Comparison of ENCODE assay signal across 8 mouse cellular contexts in the genomic region with DNA sequence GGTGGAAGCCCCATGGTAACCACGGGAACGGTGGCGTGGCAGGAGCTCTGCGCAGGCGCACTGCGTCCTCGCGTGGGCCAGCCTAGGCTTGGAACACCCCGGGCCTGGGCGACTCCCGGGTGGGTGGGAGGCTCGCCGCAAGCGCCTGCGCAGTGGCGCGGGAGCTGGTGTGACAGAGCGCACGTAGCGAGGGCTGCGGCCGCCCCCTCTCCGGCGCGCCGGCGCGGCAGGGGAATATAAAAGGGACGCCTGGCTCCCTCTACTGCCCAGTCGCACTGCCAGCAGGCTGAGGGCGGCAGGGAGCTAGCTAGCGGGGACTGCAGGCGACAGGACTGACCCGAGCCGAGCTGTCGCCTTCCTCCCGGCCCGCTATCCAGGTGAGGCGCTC. TPM values are rescaled to one million over a fixed set of nuclear protein-coding genes. Genes with fewer than 3 reads are reported as not detected.
A peak's percentile ranks its signal among the peaks of the same experiment; 100 is the strongest.
DNase-seq lines count a peak whose midpoint lies in the region; ATAC-seq lines count a peak whose summit lies in the region.

Gene P4ha1 (plus strand): TSS at position 197 of the 388 bp plus-strand sequence.

- H3K9me3 ChIP-seq in hindbrain, embryonic 12.5 days (replicated peaks), result no peaks in the 10 kb centered on the region

- under 1% methylated on average over 35 of the region's 39 CpGs for WGBS in hindbrain, embryonic 12.5 days

- H3K4me3 ChIP-seq in hindbrain, embryonic 12.5 days, result peak within 1 kb of the TSS; percentile 82

- H3K4me2 ChIP-seq in hindbrain, embryonic 12.5 days (replicated peaks), result peak within 1 kb of the TSS; percentile 90

- ATAC-seq in hindbrain, embryonic 12.5 days (ENCODE audit: low FRiP score), result peak; percentile 99

- H3K4me1 ChIP-seq in hindbrain, embryonic 12.5 days, result peaks cover 14% of the 10 kb centered on the region; the same call in 1 of the 2 replicates

- no peaks in the 10 kb centered on the region for H3K36me3 ChIP-seq in hindbrain, embryonic 12.5 days

- peak within 1 kb of the TSS; percentile 93 for H3K9ac ChIP-seq in hindbrain, embryonic 12.5 days

- H3K27me3 ChIP-seq in hindbrain, embryonic 12.5 days, result no peaks in the 10 kb centered on the region

- peak; percentile 99 for DNase-seq in Muller cell, postnatal 12 days (ENCODE audit: inconsistent ontology term)
- DNase-seq in cerebellum, adult 9-11 months, result peak; percentile 100
- peak; percentile 99 for DNase-seq in frontal cortex, postnatal 10 days (ENCODE audit: low spot score in 2 of 2)
- peak; percentile 99 to 100 for DNase-seq in layer of hippocampus, postnatal 14 days (ENCODE audit: low spot score in 2 of 2)
- peak; percentile 99 for DNase-seq in lung, postnatal 14 days
- DNase-seq in retina, adult 2 months (ENCODE audit: low read depth, low spot score), result peak; percentile 98
- DNase-seq in thymus, postnatal 36 days, result peak; percentile 98 to 100

- H3K27ac ChIP-seq in hindbrain, embryonic 12.5 days, result peak within 1 kb of the TSS; percentile 96

RNA-seq across cellular contexts. Expression of gene P4ha1, which starts in this region (rescaled TPM):
- polyA plus RNA-seq in hindbrain, embryonic 12.5 days (2016; fragmentation: Nextera tagmentation; extraction: Ambion mirVana), result 50.4 and 54.5 TPM in 2 replicates
- 10 to 100 TPM; 33.5 to 39.5 TPM for total RNA-seq in layer of hippocampus, postnatal 14 days (2021)

Comparison
In these comparisons a context has a peak if more than half of its experiments do, and no peak if none do; other contexts are left out.
1. Peak in every context shown above with its lines: DNase-seq, ATAC-seq, H3K4me3 ChIP-seq and H3K27ac ChIP-seq.